Mouse (Mus musculus): Measurements from ENCODE around the gene Phldb2. TPM values are rescaled to one million over a fixed set of nuclear protein-coding genes. Genes with fewer than 3 reads are reported as not detected.

Gene Phldb2
- polyA plus RNA-seq (2015; fragmentation: Nextera tagmentation; extraction: Ambion mirVana), result 9.2 and 9.5 TPM in 2 replicates

- Histone ChIP-seq H3K4me3 (ENCODE audit: low read depth, low read length) (no peak within 1 kb of the TSS), H3K27ac (ENCODE audit: low read depth, low read length) (no peak within 1 kb of the TSS), H3K4me1 (replicated peaks; ENCODE audit: control insufficient read depth, insufficient read depth, low read length) (no peaks in the 10 kb centered on the region), H3K36me3 (ENCODE audit: control insufficient read depth, insufficient read depth) (no peaks in the 10 kb centered on the region), H3K9ac (ENCODE audit: low read depth, low read length) (no peak within 1 kb of the TSS), H3K4me2 (replicated peaks; ENCODE audit: low read depth) (peak within 1 kb of the TSS; percentile 43), H3K27me3 (replicated peaks; ENCODE audit: control insufficient read depth, insufficient read depth, low read length) (no peaks in the 10 kb centered on the region), H3K9me3 (ENCODE audit: control insufficient read depth) (no peaks in the 10 kb centered on the region)
- 39% methylated on average over 4 of the region's 4 CpGs for WGBS
- ATAC-seq, result no peak
- TF ChIP-seq CTCF (IDR thresholded peaks at IDR 0.05; ENCODE audit: low read depth), result no peak
Measured at GRCm38 (mm10) chr16:45953394-45953793, at the start of gene Phldb2. Gene Phldb2 (minus strand): TSS chr16:45953598.

GRCm38 (mm10) chr16:46001550-46002166 is 48.3 kb upstream of the Phldb2 start:
- Histone ChIP-seq H3K9ac (ENCODE audit: low read depth, low read length) (no peak overlapping the region), H3K4me1 (replicated peaks; ENCODE audit: control insufficient read depth, insufficient read depth, low read length) (no peaks in the 10 kb centered on the region), H3K27ac (ENCODE audit: low read depth, low read length) (no peak overlapping the region), H3K9me3 (ENCODE audit: control insufficient read depth) (no peaks in the 10 kb centered on the region), H3K4me2 (replicated peaks; ENCODE audit: low read depth) (no peak overlapping the region), H3K27me3 (replicated peaks; ENCODE audit: control insufficient read depth, insufficient read depth, low read length) (no peaks in the 10 kb centered on the region), H3K36me3 (ENCODE audit: control insufficient read depth, insufficient read depth) (0 out of 2 replicates have a peak, but pooled peaks cover 3% of the 10 kb centered on the region), H3K4me3 (ENCODE audit: low read depth, low read length) (no peak overlapping the region)
- no peak for TF ChIP-seq CTCF (IDR thresholded peaks at IDR 0.05; ENCODE audit: low read depth)
- no peak for ATAC-seq
- 85% methylated on average over 10 of the region's 10 CpGs for whole genome bisulfite sequencing

DNA sequence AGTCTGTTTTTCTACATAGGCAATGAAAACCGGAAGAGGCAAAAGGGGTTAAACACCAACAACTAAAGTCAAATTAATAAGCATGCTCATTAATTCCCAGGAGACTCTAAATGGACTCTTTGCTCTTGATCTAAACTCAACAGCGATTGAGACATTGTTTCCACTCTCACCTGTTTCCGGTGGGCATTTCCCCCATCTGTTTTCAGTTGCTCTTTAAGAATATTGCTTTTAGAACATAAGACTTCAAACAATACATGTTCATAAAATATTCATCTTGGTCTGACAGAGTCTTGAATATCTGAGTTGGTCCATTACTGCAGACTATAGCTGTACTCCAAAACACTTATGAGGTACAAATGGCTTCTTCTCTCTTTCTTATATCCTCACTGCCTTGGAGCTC is 47.6 kb upstream of the Phldb2 start:
- Histone ChIP-seq H3K27me3 (replicated peaks; ENCODE audit: control insufficient read depth, insufficient read depth, low read length) (no peaks in the 10 kb centered on the region), H3K4me1 (replicated peaks; ENCODE audit: control insufficient read depth, insufficient read depth, low read length) (no peaks in the 10 kb centered on the region), H3K27ac (ENCODE audit: low read depth, low read length) (no peak overlapping the region), H3K4me2 (replicated peaks; ENCODE audit: low read depth) (no peak overlapping the region), H3K4me3 (ENCODE audit: low read depth, low read length) (no peak overlapping the region), H3K9ac (ENCODE audit: low read depth, low read length) (no peak overlapping the region), H3K9me3 (ENCODE audit: control insufficient read depth) (no peaks in the 10 kb centered on the region), H3K36me3 (ENCODE audit: control insufficient read depth, insufficient read depth) (0 out of 2 replicates have a peak, but pooled peaks cover 3% of the 10 kb centered on the region)
- ATAC-seq, result no peak
- TF ChIP-seq CTCF (IDR thresholded peaks at IDR 0.05; ENCODE audit: low read depth), result no peak
- WGBS, result 89% methylated on average over 3 of the region's 3 CpGs

DNA sequence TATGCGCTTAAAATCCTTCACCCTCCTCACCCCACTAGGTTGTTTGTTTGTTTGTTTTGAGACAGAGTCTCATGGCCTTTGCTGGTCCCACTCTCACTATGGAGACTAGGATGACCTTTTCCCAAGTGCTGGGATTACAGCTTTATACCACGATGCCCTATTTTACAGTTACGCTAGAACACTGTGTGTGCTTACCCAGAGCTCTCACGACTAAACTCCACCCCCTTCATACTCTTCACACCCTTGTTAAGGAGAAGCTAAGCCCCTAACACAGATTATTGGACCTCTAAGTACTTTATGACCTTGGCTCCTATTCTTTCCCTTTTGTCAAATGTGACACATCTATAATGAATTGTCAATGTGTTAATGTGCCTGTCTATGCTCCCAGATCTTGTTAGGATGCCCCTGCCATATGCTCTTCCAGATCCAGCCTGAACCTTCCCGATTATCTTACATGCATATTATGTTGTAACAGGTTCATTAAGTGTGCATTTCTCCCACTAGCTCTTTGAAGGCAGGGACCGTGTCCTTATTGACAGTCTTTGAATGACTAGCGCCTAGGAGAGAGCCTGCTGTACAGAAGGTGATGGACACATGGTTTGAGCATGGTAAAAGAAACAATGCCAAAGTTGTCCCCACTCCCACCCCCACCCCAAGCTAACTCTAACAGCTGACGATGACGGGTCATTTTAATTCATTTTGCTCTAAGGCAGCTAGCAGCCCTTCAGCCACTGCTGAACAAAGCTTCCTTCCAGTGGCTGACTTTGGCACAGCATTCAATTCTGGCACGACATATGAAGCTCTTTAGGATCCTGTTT is 46.2 kb upstream of the Phldb2 start:
- no peaks in the 10 kb centered on the region for H3K36me3 ChIP-seq (ENCODE audit: control insufficient read depth, insufficient read depth)
- no peaks in the 10 kb centered on the region for H3K27me3 ChIP-seq (replicated peaks; ENCODE audit: control insufficient read depth, insufficient read depth, low read length)
- whole genome bisulfite sequencing, result 74% methylated on average over 10 of the region's 10 CpGs
- no peak overlapping the region for H3K4me2 ChIP-seq (replicated peaks; ENCODE audit: low read depth)
- H3K4me1 ChIP-seq (replicated peaks; ENCODE audit: control insufficient read depth, insufficient read depth, low read length), result no peaks in the 10 kb centered on the region
- no peak overlapping the region for H3K9ac ChIP-seq (ENCODE audit: low read depth, low read length)
- H3K27ac ChIP-seq (ENCODE audit: low read depth, low read length), result no peak overlapping the region
- no peaks in the 10 kb centered on the region for H3K9me3 ChIP-seq (ENCODE audit: control insufficient read depth)
- H3K4me3 ChIP-seq (ENCODE audit: low read depth, low read length), result no peak overlapping the region
- TF ChIP-seq CTCF (IDR thresholded peaks at IDR 0.05; ENCODE audit: low read depth), result no peak
- no peak for ATAC-seq

- WGBS, result 78% methylated on average over 7 of the region's 7 CpGs
- no peaks in the 10 kb centered on the region for H3K36me3 ChIP-seq (ENCODE audit: control insufficient read depth, insufficient read depth)
- ATAC-seq, result no peak
Measured at GRCm38 (mm10) chr16:45998231-45998630, 44.8 kb upstream of the Phldb2 start.

DNA sequence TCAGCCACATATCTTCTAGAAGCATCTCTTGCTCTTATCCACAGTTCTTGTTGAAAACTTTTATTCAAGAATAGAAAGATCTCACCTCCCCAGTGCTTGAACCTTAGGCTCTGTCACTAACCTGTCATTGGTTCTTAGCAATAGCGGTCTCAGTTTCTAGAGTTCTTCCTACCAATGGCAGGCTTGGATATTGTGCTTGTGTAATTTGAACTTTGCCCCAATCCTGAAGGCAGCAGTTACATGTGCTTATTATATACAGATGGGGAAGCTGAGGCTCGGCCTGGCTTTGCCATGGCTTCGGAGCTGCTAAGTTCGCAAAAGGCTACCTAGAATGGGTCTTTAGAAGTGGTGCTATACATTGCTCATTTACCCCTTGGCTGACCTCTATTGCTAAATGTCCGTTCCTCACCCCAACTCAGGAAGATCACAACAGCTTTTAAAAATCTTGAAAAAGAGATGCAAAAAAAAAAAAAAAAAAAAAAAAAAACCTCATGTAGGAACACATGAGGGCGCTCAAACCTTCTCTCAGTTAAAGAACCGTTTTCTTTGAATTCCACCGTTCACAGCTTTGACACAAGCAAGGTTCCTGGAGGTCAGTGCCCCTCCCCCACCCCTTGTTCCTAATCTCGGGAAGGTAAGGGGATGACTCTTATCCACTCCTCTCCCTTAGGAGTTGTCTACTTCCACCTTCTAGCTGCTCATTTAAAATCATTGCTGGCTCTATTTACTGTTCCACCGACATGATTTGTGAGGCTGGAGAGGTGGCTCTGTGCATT is 37.7 kb upstream of the Phldb2 start:
- Histone ChIP-seq H3K9me3 (ENCODE audit: control insufficient read depth) (no peaks in the 10 kb centered on the region), H3K4me3 (ENCODE audit: low read depth, low read length) (no peak overlapping the region), H3K4me2 (replicated peaks; ENCODE audit: low read depth) (no peak overlapping the region), H3K36me3 (ENCODE audit: control insufficient read depth, insufficient read depth) (no peaks in the 10 kb centered on the region), H3K9ac (ENCODE audit: low read depth, low read length) (no peak overlapping the region), H3K4me1 (replicated peaks; ENCODE audit: control insufficient read depth, insufficient read depth, low read length) (no peaks in the 10 kb centered on the region; the same call in 1 of the 2 replicates), H3K27ac (ENCODE audit: low read depth, low read length) (no peak overlapping the region), H3K27me3 (replicated peaks; ENCODE audit: control insufficient read depth, insufficient read depth, low read length) (no peaks in the 10 kb centered on the region)
- 49% methylated on average over 10 of the region's 10 CpGs for WGBS
- no peak for ATAC-seq
- peak; percentile 62 for TF ChIP-seq CTCF (IDR thresholded peaks at IDR 0.05; ENCODE audit: low read depth)

More at GRCm38 (mm10) chr16:45998231-45998630, 44.8 kb upstream of the Phldb2 start:
- no peaks in the 10 kb centered on the region for H3K4me1 ChIP-seq (replicated peaks; ENCODE audit: control insufficient read depth, insufficient read depth, low read length)
- H3K4me2 ChIP-seq (replicated peaks; ENCODE audit: low read depth), result no peak overlapping the region
- H3K27ac ChIP-seq (ENCODE audit: low read depth, low read length), result no peak overlapping the region
- H3K9ac ChIP-seq (ENCODE audit: low read depth, low read length), result no peak overlapping the region
- no peaks in the 10 kb centered on the region for H3K9me3 ChIP-seq (ENCODE audit: control insufficient read depth)
- H3K4me3 ChIP-seq (ENCODE audit: low read depth, low read length), result no peak overlapping the region
- no peak for TF ChIP-seq CTCF (IDR thresholded peaks at IDR 0.05; ENCODE audit: low read depth)
- no peaks in the 10 kb centered on the region for H3K27me3 ChIP-seq (replicated peaks; ENCODE audit: control insufficient read depth, insufficient read depth, low read length)

Measured in intestine, postnatal 0 days (tissue).